Mouse (Mus musculus): Measurements from ENCODE around the gene Dek. TPM values are rescaled to one million over a fixed set of nuclear protein-coding genes. Genes with fewer than 3 reads are reported as not detected.

Dek gene
- polyA plus RNA-seq (2017; shearing (Covaris generic)), result 100 to 1,000 TPM; 195 to 211 TPM

DNA sequence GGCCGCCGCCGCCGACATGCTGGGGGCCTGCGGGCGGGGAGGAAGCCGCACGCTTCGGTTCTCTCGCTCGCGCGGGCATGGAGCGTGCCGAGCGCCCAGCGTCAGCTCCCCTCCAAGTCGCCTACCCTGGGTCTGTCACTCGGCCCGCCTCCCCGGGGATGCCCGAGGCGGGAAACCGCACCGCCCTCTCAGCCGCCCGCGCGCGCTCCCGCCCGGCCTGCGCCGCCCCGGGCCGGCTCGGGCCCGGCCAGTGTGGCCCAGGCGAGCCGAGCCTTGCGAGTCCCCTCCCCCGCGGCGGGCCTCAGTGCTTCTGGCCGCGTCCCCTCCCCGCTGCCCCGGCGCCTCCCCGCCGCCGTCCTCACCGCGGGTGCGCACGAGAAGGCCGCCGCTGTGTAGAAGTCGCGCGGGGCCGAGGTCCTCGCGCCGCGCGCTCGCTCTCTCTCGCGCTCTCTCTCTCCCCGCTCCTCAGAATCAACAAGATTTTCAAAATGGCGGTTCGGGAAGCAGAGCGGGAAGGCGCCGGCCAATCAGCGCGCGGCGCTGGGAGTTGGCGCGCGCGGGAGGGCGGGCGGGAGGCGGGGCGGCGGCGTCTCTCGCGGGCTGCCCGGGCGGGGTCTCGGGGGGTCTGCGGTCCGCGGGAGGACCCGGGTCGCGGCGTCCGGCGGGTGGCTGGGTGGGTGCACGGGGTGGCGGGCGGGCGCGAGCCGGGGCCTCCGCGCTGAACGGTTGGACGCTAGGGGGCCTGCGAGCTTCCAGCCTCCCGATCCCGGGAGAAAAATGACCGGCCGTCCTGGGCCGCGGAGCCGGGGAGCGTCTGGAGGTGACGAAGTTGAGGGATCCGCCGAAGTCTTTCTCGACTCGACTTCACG, at the start of gene Dek:
Dek (minus strand) TSS at position 491 of the 869 bp plus-strand sequence.

DNA sequence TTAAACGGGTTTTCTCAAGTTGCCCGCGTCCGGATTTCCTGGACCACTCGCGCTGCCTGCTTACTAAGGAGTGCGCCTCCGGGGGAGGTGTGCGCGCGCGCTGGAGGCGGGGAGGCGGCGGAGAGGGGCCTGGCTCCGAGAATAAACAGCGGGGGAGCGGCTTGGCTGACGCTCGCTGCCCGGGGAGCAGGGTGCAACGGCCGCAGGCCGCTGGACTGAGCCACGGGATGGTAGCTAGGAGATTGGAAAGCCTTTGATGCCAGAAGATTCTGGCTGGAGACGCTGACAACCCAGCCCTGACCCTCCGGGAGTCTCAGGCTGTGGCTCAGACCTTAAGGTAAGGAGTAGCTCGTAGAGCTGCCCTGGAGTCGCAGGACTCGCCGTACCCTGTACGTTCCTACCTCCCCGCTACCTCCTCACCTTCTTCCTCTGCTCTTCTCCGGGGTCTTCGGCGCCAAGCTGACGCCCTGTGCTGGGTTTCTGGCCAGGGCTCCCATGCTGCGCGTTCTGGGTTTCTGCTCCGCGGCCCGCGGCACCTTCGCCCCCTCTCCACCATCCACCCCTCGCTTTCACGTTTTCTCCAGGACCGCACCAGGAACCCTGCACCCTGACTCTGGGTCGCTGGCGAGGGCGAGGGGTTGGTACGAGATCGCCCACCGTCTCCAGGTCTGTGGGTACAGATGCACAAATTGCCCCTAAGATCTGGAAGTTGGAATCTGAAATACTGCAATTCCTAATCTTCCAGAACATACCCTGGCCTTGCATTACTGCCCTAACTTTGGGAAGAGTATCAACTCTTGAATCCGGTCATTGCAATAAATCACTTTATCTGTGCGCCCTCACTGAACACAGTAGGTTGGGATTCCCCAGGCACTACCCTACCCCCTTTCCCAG, 16.8 kb upstream of the Dek start, which contains the start of gene Rnf144b:
Rnf144b (plus strand) TSS at position 120 of the 894 bp plus-strand sequence.

DNA sequence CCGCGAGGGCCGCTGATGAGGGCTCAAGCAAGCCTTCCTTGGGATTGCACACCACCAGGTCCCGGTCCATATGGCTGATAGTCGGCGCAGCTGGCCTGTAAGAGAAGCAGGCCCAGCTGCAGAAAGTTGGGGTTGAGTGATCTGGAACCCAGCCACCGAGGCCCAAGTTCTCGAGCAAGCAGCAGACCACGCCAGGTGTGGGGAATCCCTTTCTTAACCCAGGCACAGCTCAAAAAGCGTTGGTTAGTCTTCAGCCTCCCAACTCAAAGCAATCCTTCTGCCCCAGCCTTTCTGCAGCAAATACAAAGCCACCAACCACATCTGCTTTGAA, 61.4 kb downstream of the Dek start, which contains the start of gene Tpmt:
Tpmt (minus strand) TSS at position 121 of the 331 bp plus-strand sequence.

DNA sequence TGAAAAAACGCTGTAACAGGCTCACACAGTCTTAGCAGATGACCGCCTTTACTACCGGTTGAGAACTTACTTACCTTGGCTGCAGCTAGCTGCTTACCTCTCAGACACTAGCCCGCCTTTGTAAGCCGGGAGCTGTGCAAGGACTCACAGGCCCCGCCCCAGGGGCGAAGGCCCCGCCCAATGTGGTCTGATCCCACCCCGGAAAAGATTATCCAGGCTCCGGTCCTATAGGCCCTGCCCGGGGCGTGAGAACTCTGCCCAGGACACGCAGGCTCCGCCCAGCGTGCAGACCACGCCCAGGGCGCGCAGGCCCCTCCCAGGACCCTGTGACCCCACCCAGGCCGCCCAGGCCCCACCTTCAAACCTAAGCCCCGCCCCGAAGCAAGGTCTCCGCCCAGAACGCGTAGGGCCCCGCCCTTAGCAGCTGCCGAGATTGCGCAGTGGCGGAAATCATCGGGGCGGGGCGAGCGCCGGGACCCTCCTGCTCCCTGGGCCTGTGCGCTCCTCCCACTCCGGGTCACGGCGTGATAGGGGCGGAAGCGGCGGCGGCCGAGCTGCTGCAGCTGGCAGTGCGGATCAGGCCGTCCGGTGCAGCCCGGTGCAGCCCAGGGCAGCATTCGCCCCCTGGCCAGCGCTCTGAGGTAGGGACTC, 62.8 kb downstream of the Dek start, which contains the start of gene Kdm1b:
Kdm1b (plus strand) TSS at position 470 of the 651 bp plus-strand sequence.

Other genes with a start within 250 kb of the Dek start
- gene Kif13a, start 176.3 kb downstream of the Dek start, polyA plus RNA-seq (2017; shearing (Covaris generic)), result 10 to 100 TPM in 1 of 2 experiments, 1 to 10 TPM in 1; 5.1 to 12.4 TPM
- gene Nhlrc1, start 91.4 kb downstream of the Dek start, polyA plus RNA-seq (2017; shearing (Covaris generic)), result 1 to 10 TPM in 1 of 2 experiments, under 1 TPM in 1; 0.62 to 2.4 TPM
- gene Kdm1b, start 62.7 kb downstream of the Dek start, polyA plus RNA-seq (2017; shearing (Covaris generic)), result 10 to 100 TPM; 18.1 to 21.3 TPM
- 1 to 10 TPM; 3.6 to 6.2 TPM for gene Tpmt, start 61.5 kb downstream of the Dek start, polyA plus RNA-seq (2017; shearing (Covaris generic))
- gene Rnf144b, start 16.5 kb upstream of the Dek start, polyA plus RNA-seq (2017; shearing (Covaris generic)), result under 1 TPM; 0.21 to 0.39 TPM